Mouse (Mus musculus): ENCODE results near the gene Zfp668. TPM values are rescaled to one million over a fixed set of nuclear protein-coding genes. Genes with fewer than 3 reads are reported as not detected.

Gene Zfp668
- total and polyA plus RNA-seq, 2 experiments from 2014 or later = 3.2 to 7.1 TPM

- Histone ChIP-seq H3K27ac (ENCODE audit: low read depth) (no peak overlapping the region), H3K9ac (replicated peaks; ENCODE audit: low read depth, low read length) (no peak overlapping the region), H3K36me3 (replicated peaks; ENCODE audit: control insufficient read depth, insufficient read depth, low read length) (peaks cover 32% of the 10 kb centered on the region), H3K9me3 (replicated peaks; ENCODE audit: control insufficient read depth, low read length) (no peaks in the 10 kb centered on the region), H3K27me3 (ENCODE audit: control insufficient read depth, insufficient read depth, low read length) (no peaks in the 10 kb centered on the region), H3K4me3 (ENCODE audit: low read depth, low read length) (no peak overlapping the region), H3K4me2 (ENCODE audit: low read depth, low read length) (no peak overlapping the region), H3K4me1 (ENCODE audit: control insufficient read depth, insufficient read depth) (no peaks in the 10 kb centered on the region)
- TF ChIP-seq CTCF (IDR thresholded peaks at IDR 0.05; ENCODE audit: low read depth) (0 out of 2 replicates have a peak, but pooled peaks have one; percentile 22), EP300 (IDR thresholded peaks at IDR 0.05; ENCODE audit: low read depth) (no peak)
- 61% methylated on average over 8 of the region's 8 CpGs for WGBS
- ATAC-seq (ENCODE audit: insufficient read depth, low read depth) = no peak
- no peak for DNase-seq (ENCODE audit: low spot score)
These were observed 44.9 kb upstream of the Zfp668 start for GRCm38 (mm10) chr7:127921516-127921915.

- Histone ChIP-seq H3K36me3 (replicated peaks; ENCODE audit: control insufficient read depth, insufficient read depth, low read length) (peaks cover 27% of the 10 kb centered on the region; the same call in 1 of the 2 replicates), H3K27ac (ENCODE audit: low read depth) (no peak overlapping the region), H3K4me2 (ENCODE audit: low read depth, low read length) (no peak overlapping the region), H3K9me3 (replicated peaks; ENCODE audit: control insufficient read depth, low read length) (no peaks in the 10 kb centered on the region), H3K27me3 (ENCODE audit: control insufficient read depth, insufficient read depth, low read length) (no peaks in the 10 kb centered on the region), H3K9ac (replicated peaks; ENCODE audit: low read depth, low read length) (no peak overlapping the region), H3K4me1 (ENCODE audit: control insufficient read depth, insufficient read depth) (no peaks in the 10 kb centered on the region), H3K4me3 (ENCODE audit: low read depth, low read length) (no peak overlapping the region)
- DNase-seq (ENCODE audit: low spot score) (no peak), ATAC-seq (ENCODE audit: insufficient read depth, low read depth) (no peak)
- TF ChIP-seq EP300 (IDR thresholded peaks at IDR 0.05; ENCODE audit: low read depth) = no peak
- peak; percentile 7; the same call in 1 of the 2 replicates for TF ChIP-seq CTCF (IDR thresholded peaks at IDR 0.05; ENCODE audit: low read depth)
- 76% methylated on average over 7 of the region's 7 CpGs for WGBS
These were observed 42.7 kb upstream of the Zfp668 start for GRCm38 (mm10) chr7:127919290-127919689.

GRCm38 (mm10) chr7:127918203-127918602 is 41.6 kb upstream of the Zfp668 start:
- peaks cover 25% of the 10 kb centered on the region; the same call in 1 of the 2 replicates for H3K36me3 ChIP-seq (replicated peaks; ENCODE audit: control insufficient read depth, insufficient read depth, low read length)
- WGBS = 50% methylated on average over 3 of the region's 3 CpGs

GRCm38 (mm10) chr7:127915293-127915692 is 38.7 kb upstream of the Zfp668 start:
- Histone ChIP-seq H3K9ac (replicated peaks; ENCODE audit: low read depth, low read length) (no peak overlapping the region), H3K4me1 (ENCODE audit: control insufficient read depth, insufficient read depth) (0 out of 2 replicates have a peak, but pooled peaks cover 11% of the 10 kb centered on the region), H3K36me3 (replicated peaks; ENCODE audit: control insufficient read depth, insufficient read depth, low read length) (peaks cover 21% of the 10 kb centered on the region; the same call in 1 of the 2 replicates), H3K27me3 (ENCODE audit: control insufficient read depth, insufficient read depth, low read length) (no peaks in the 10 kb centered on the region), H3K4me3 (ENCODE audit: low read depth, low read length) (no peak overlapping the region), H3K4me2 (ENCODE audit: low read depth, low read length) (no peak overlapping the region), H3K9me3 (replicated peaks; ENCODE audit: control insufficient read depth, low read length) (no peaks in the 10 kb centered on the region), H3K27ac (ENCODE audit: low read depth) (no peak overlapping the region)
- no peak for ATAC-seq (ENCODE audit: insufficient read depth, low read depth)
- 89% methylated on average over 12 of the region's 12 CpGs for WGBS
- TF ChIP-seq CTCF (IDR thresholded peaks at IDR 0.05; ENCODE audit: low read depth) = no peak
- no peak for TF ChIP-seq EP300 (IDR thresholded peaks at IDR 0.05; ENCODE audit: low read depth)
- no peak for DNase-seq (ENCODE audit: low spot score)

More at GRCm38 (mm10) chr7:127918203-127918602, 41.6 kb upstream of the Zfp668 start:
- Histone ChIP-seq H3K4me1 (ENCODE audit: control insufficient read depth, insufficient read depth) (0 out of 2 replicates have a peak, but pooled peaks cover 3% of the 10 kb centered on the region), H3K4me2 (ENCODE audit: low read depth, low read length) (no peak overlapping the region), H3K27ac (ENCODE audit: low read depth) (no peak overlapping the region), H3K4me3 (ENCODE audit: low read depth, low read length) (no peak overlapping the region), H3K9me3 (replicated peaks; ENCODE audit: control insufficient read depth, low read length) (no peaks in the 10 kb centered on the region), H3K9ac (replicated peaks; ENCODE audit: low read depth, low read length) (no peak overlapping the region), H3K27me3 (ENCODE audit: control insufficient read depth, insufficient read depth, low read length) (no peaks in the 10 kb centered on the region)
- no peak for ATAC-seq (ENCODE audit: insufficient read depth, low read depth)
- no peak for DNase-seq (ENCODE audit: low spot score)
- TF ChIP-seq EP300 (IDR thresholded peaks at IDR 0.05; ENCODE audit: low read depth) (no peak), CTCF (IDR thresholded peaks at IDR 0.05; ENCODE audit: low read depth) (peak; percentile 34)

GRCm38 (mm10) chr7:127912938-127913337 is 36.3 kb upstream of the Zfp668 start:
- peaks cover 37% of the 10 kb centered on the region for H3K36me3 ChIP-seq (replicated peaks; ENCODE audit: control insufficient read depth, insufficient read depth, low read length)

More at GRCm38 (mm10) chr7:127912938-127913337, 36.3 kb upstream of the Zfp668 start:
- H3K4me2 ChIP-seq (ENCODE audit: low read depth, low read length) = peak overlapping the region; percentile 87
- 0 out of 2 replicates have a peak, but pooled peaks cover 11% of the 10 kb centered on the region for H3K4me1 ChIP-seq (ENCODE audit: control insufficient read depth, insufficient read depth)
- peak overlapping the region; percentile 96 for H3K4me3 ChIP-seq (ENCODE audit: low read depth, low read length)
- H3K9me3 ChIP-seq (replicated peaks; ENCODE audit: control insufficient read depth, low read length) = no peaks in the 10 kb centered on the region
- H3K27ac ChIP-seq (ENCODE audit: low read depth) = no peak overlapping the region
- DNase-seq (ENCODE audit: low spot score) (no peak), ATAC-seq (ENCODE audit: insufficient read depth, low read depth) (no peak)
- peak overlapping the region; percentile 86; the same call in 1 of the 2 replicates for H3K9ac ChIP-seq (replicated peaks; ENCODE audit: low read depth, low read length)
- 8% methylated on average over 4 of the region's 4 CpGs for WGBS
- TF ChIP-seq EP300 (IDR thresholded peaks at IDR 0.05; ENCODE audit: low read depth) = no peak
- no peak for TF ChIP-seq CTCF (IDR thresholded peaks at IDR 0.05; ENCODE audit: low read depth)
- no peaks in the 10 kb centered on the region for H3K27me3 ChIP-seq (ENCODE audit: control insufficient read depth, insufficient read depth, low read length)

All from heart, postnatal 0 days (tissue).